Mouse (Mus musculus) spleen, postnatal 14 days (tissue): Measurements from ENCODE around the gene Mipol1.
"Not testable (repeated sequence)": the region's sequence is repeated elsewhere in the genome, so short reads cannot be mapped to it uniquely, and the experiment has no call there.

Source experiments
- DNase-seq, 2 experiments: peaks; one replicate each; pipeline ENCODE4 v3.0.0; 2021 to 2022; ENCODE audit warnings: low spot score in 2 of 2

Mipol1 gene

GRCm38 (mm10) chr12:57428243-57428642, 198.0 kb downstream of the Mipol1 start:
- DNase-seq, result no peak

GRCm38 (mm10) chr12:57428767-57429166, 198.5 kb downstream of the Mipol1 start:
- no peak for DNase-seq

- DNase-seq, result not testable (repeated sequence)
These were observed 206.9 kb downstream of the Mipol1 start for GRCm38 (mm10) chr12:57436939-57437659.

GRCm38 (mm10) chr12:57444281-57444903, 214.2 kb downstream of the Mipol1 start:
- no peak for DNase-seq

GRCm38 (mm10) chr12:57447331-57447730, 217.1 kb downstream of the Mipol1 start:
- no peak for DNase-seq

GRCm38 (mm10) chr12:57449299-57449698, 219.1 kb downstream of the Mipol1 start:
- DNase-seq, result no peak

GRCm38 (mm10) chr12:57450017-57450583, 219.9 kb downstream of the Mipol1 start:
- no peak for DNase-seq

GRCm38 (mm10) chr12:57456911-57457310, 226.7 kb downstream of the Mipol1 start:
- no peak for DNase-seq

GRCm38 (mm10) chr12:57457339-57457738, 227.1 kb downstream of the Mipol1 start:
- DNase-seq, result no peak

GRCm38 (mm10) chr12:57464520-57465334, 234.5 kb downstream of the Mipol1 start:
- DNase-seq, result no peak

- DNase-seq, result no peak
These were observed 241.6 kb downstream of the Mipol1 start for GRCm38 (mm10) chr12:57471786-57472185.

GRCm38 (mm10) chr12:57476876-57477275, 246.6 kb downstream of the Mipol1 start:
- no peak for DNase-seq

- DNase-seq, result no peak
These were observed 251.6 kb downstream of the Mipol1 start for GRCm38 (mm10) chr12:57481823-57482222.

- DNase-seq, result no peak
These were observed 266.3 kb downstream of the Mipol1 start for GRCm38 (mm10) chr12:57496347-57497119.

GRCm38 (mm10) chr12:57500246-57500645, 270.0 kb downstream of the Mipol1 start:
- DNase-seq, result no peak

GRCm38 (mm10) chr12:57505329-57505728, 275.1 kb downstream of the Mipol1 start:
- no peak for DNase-seq

GRCm38 (mm10) chr12:57508938-57509337, 278.7 kb downstream of the Mipol1 start:
- no peak for DNase-seq

GRCm38 (mm10) chr12:57509726-57510125, 279.5 kb downstream of the Mipol1 start:
- DNase-seq, result no peak

GRCm38 (mm10) chr12:57511127-57511526, 280.9 kb downstream of the Mipol1 start:
- no peak for DNase-seq

GRCm38 (mm10) chr12:57511560-57511959, 281.3 kb downstream of the Mipol1 start:
- no peak for DNase-seq

GRCm38 (mm10) chr12:57514552-57514951, 284.3 kb downstream of the Mipol1 start:
- DNase-seq, result no peak
